Mouse (Mus musculus): ENCODE measurements at regions not wholly inside any gene's neighbourhood (a gene's known extent, or its start where the extent isn't known, plus 50 kb on each side); places are given as distances from the start of the nearest gene placed in this dataset.

- H3K36me3 ChIP-seq (replicated peaks in 1 of 2; ENCODE audit: control insufficient read depth in 1 of 2, insufficient read depth in 1 of 2, low read length in 1 of 2) = no peaks in the 10 kb centered on the region
- H3K79me2 ChIP-seq (replicated peaks; ENCODE audit: control insufficient read depth, extremely low read depth, insufficient read depth, poor library complexity, severe bottlenecking) = no peaks in the 10 kb centered on the region
- no peak overlapping the region for H3K27ac ChIP-seq (ENCODE audit: insufficient read depth, low read depth)
- no peak overlapping the region for H3K4me3 ChIP-seq (replicated peaks in 1 of 3; ENCODE audit: low read depth in 2 of 3, low read length in 2 of 3, poor library complexity in 1 of 3)
- in situ Hi-C loops (cut with MboI; ENCODE audit: low pct_ligation_motif_present, low pct_unique_long_range_greater_than_20kb, low sequenced_read_pairs) = no loop called here
- dilution Hi-C loops (cut with MboI; ENCODE audit: extremely low pct_ligation_motif_present, extremely low pct_unique_long_range_greater_than_20kb, low sequenced_read_pairs) = no loop called here
- no peak for DNase-seq (ENCODE audit: extremely low read depth)
- no peak overlapping the region for H3K9ac ChIP-seq (ENCODE audit: insufficient read depth, low read depth)
- no peaks in the 10 kb centered on the region; a peak in 1 of 4 replicates for H3K4me1 ChIP-seq (ENCODE audit: control insufficient read depth in 1 of 2, insufficient read depth in 2 of 2)
- no peak overlapping the region for H3K4me2 ChIP-seq (ENCODE audit: insufficient read depth, low read depth, poor library complexity, severe bottlenecking)
- H3K9me3 ChIP-seq (replicated peaks; ENCODE audit: low read length) = no peaks in the 10 kb centered on the region
- H3K27me3 ChIP-seq (replicated peaks) = no peaks in the 10 kb centered on the region
- TF ChIP-seq USF1 (IDR thresholded peaks at IDR 0.05; ENCODE audit: low read depth, low read length) (no peak), SMC3 (IDR thresholded peaks at IDR 0.05; ENCODE audit: low read depth, low read length) (no peak), MAX (IDR thresholded peaks at IDR 0.05; ENCODE audit: low read length) (no peak), TBP (conservative IDR thresholded peaks at IDR 0.05; ENCODE audit: low read depth, low read length) (no peak), ETS1 (conservative IDR thresholded peaks at IDR 0.05; ENCODE audit: low read depth, low read length) (no peak), MXI1 (IDR thresholded peaks at IDR 0.05; ENCODE audit: low read depth, low read length) (no peak), ZNF384 (IDR thresholded peaks at IDR 0.05; ENCODE audit: low read depth, low read length) (no peak), CHD2 (IDR thresholded peaks at IDR 0.05; ENCODE audit: low read length) (no peak), KAT2A (IDR thresholded peaks at IDR 0.05; ENCODE audit: insufficient replicate concordance, low read length) (no peak), BHLHE40 (IDR thresholded peaks at IDR 0.05; ENCODE audit: low read depth, low read length) (no peak), ELF1 (IDR thresholded peaks at IDR 0.05; ENCODE audit: low read depth, low read length) (no peak), UBTF (IDR thresholded peaks at IDR 0.05; ENCODE audit: low read depth, low read length) (no peak), GABPA (IDR thresholded peaks at IDR 0.05; ENCODE audit: insufficient replicate concordance, low read depth, low read length) (no peak), RCOR1 (conservative IDR thresholded peaks at IDR 0.05; ENCODE audit: low read depth, low read length) (no peak), MAZ (IDR thresholded peaks at IDR 0.05; ENCODE audit: low read depth, low read length) (no peak), JUND (conservative IDR thresholded peaks at IDR 0.05; ENCODE audit: low read depth, low read length) (no peak), POLR2A (IDR thresholded peaks at IDR 0.05; ENCODE audit: low read depth, low read length) (no peak)
Observed at GRCm38 (mm10) chr5:97223238-97223857, 112.0 kb upstream of the Paqr3 start.

- no peak overlapping the region for H3K27ac ChIP-seq (ENCODE audit: insufficient read depth, low read depth)
- no peaks in the 10 kb centered on the region for H3K79me2 ChIP-seq (replicated peaks; ENCODE audit: control insufficient read depth, extremely low read depth, insufficient read depth, poor library complexity, severe bottlenecking)
- dilution Hi-C loops (cut with MboI; ENCODE audit: extremely low pct_ligation_motif_present, extremely low pct_unique_long_range_greater_than_20kb, low sequenced_read_pairs) (no loop called here), in situ Hi-C loops (cut with MboI; ENCODE audit: low pct_ligation_motif_present, low pct_unique_long_range_greater_than_20kb, low sequenced_read_pairs) (no loop called here)
- H3K27me3 ChIP-seq (replicated peaks) = no peaks in the 10 kb centered on the region
- DNase-seq (ENCODE audit: extremely low read depth) = no peak
- H3K9me3 ChIP-seq (replicated peaks; ENCODE audit: low read length) = no peaks in the 10 kb centered on the region
- no peak for TF ChIP-seq USF1 (IDR thresholded peaks at IDR 0.05; ENCODE audit: low read depth, low read length)
- no peak for TF ChIP-seq IRF4 (IDR thresholded peaks at IDR 0.05; ENCODE audit: low read depth, low read length)
- TF ChIP-seq ZMIZ1 (IDR thresholded peaks at IDR 0.05; ENCODE audit: low read depth, low read length) = no peak
- no peak for TF ChIP-seq MEF2A (IDR thresholded peaks at IDR 0.05; ENCODE audit: borderline replicate concordance, low read depth, low read length)
- no peak for TF ChIP-seq MAZ (IDR thresholded peaks at IDR 0.05; ENCODE audit: low read depth, low read length)
- TF ChIP-seq MYC (IDR thresholded peaks at IDR 0.05; ENCODE audit: low read depth, low read length) = no peak
- no peak for TF ChIP-seq PAX5 (IDR thresholded peaks at IDR 0.05; ENCODE audit: low read length)
- no peak for TF ChIP-seq CHD1 (IDR thresholded peaks at IDR 0.05; ENCODE audit: low read depth, low read length)
- no peak for TF ChIP-seq ZKSCAN1 (IDR thresholded peaks at IDR 0.05; ENCODE audit: borderline replicate concordance, low read depth, low read length)
- no peak for TF ChIP-seq MAFK (IDR thresholded peaks at IDR 0.05; ENCODE audit: insufficient replicate concordance, low read length)
- TF ChIP-seq HCFC1 (IDR thresholded peaks at IDR 0.05; ENCODE audit: low read depth, low read length) = no peak
- TF ChIP-seq KAT2A (IDR thresholded peaks at IDR 0.05; ENCODE audit: insufficient replicate concordance, low read length) = no peak
- no peak overlapping the region for H3K9ac ChIP-seq (ENCODE audit: insufficient read depth, low read depth)
- no peak overlapping the region for H3K4me3 ChIP-seq (replicated peaks in 1 of 3; ENCODE audit: low read depth in 2 of 3, low read length in 2 of 3, poor library complexity in 1 of 3)
- no peak overlapping the region for H3K4me2 ChIP-seq (ENCODE audit: insufficient read depth, low read depth, poor library complexity, severe bottlenecking)
- no peaks in the 10 kb centered on the region; a peak in 1 of 4 replicates for H3K4me1 ChIP-seq (ENCODE audit: control insufficient read depth in 1 of 2, insufficient read depth in 2 of 2)
- no peaks in the 10 kb centered on the region for H3K36me3 ChIP-seq (replicated peaks in 1 of 2; ENCODE audit: control insufficient read depth in 1 of 2, insufficient read depth in 1 of 2, low read length in 1 of 2)
Observed at GRCm38 (mm10) chr5:97222489-97223237, 111.3 kb upstream of the Paqr3 start.
